8 mouse cellular contexts compared by ENCODE assay signal in the genomic region with DNA sequence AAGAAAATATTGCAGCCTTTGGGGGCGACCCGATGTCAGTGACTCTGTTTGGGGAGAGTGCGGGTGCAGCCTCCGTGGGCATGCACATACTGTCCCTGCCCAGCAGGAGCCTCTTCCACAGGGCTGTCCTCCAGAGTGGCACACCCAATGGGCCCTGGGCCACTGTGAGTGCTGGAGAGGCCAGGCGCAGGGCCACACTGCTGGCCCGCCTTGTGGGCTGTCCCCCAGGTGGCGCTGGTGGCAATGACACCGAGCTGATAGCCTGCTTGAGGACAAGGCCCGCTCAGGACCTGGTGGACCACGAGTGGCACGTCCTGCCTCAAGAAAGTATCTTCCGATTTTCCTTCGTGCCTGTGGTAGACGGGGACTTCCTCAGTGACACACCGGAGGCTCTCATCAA. TPM values are rescaled to one million over a fixed set of nuclear protein-coding genes. Genes with fewer than 3 reads are reported as not detected.
A peak's percentile ranks its signal among the peaks of the same experiment; 100 is the strongest.
DNase-seq lines count a peak whose midpoint lies in the region; ATAC-seq and TF ChIP-seq lines count a peak whose summit lies in the region.

No protein-coding gene starts in this region.

- no peaks in the 10 kb centered on the region for H3K9me3 ChIP-seq in intestine, embryonic 15.5 days
- no peaks in the 10 kb centered on the region for H3K9me3 ChIP-seq in lung, postnatal 0 days (ENCODE audit: low read length)

- H3K4me1 ChIP-seq in intestine, embryonic 15.5 days (replicated peaks): peaks cover 47% of the 10 kb centered on the region
- peaks cover 16% of the 10 kb centered on the region for H3K4me1 ChIP-seq in lung, postnatal 0 days (ENCODE audit: insufficient read depth, low read depth, low read length)

- no peak overlapping the region for H3K9ac ChIP-seq in intestine, embryonic 15.5 days
- no peak overlapping the region for H3K9ac ChIP-seq in lung, postnatal 0 days (replicated peaks; ENCODE audit: low read depth)

- H3K27ac ChIP-seq in intestine, embryonic 15.5 days: no peak overlapping the region
- no peak overlapping the region for H3K27ac ChIP-seq in lung, postnatal 0 days (ENCODE audit: low read length)

- WGBS in intestine, embryonic 15.5 days: 24% methylated on average over 15 of the region's 15 CpGs
- WGBS in lung, postnatal 0 days: 20% methylated on average over 15 of the region's 15 CpGs

- H3K27me3 ChIP-seq in intestine, embryonic 15.5 days (replicated peaks): peaks cover 33% of the 10 kb centered on the region
- peaks cover 16% of the 10 kb centered on the region for H3K27me3 ChIP-seq in lung, postnatal 0 days (replicated peaks; ENCODE audit: insufficient read depth, low read length)

- peak overlapping the region; percentile 22; the same call in 1 of the 2 replicates for H3K4me2 ChIP-seq in intestine, embryonic 15.5 days (replicated peaks)
- H3K4me2 ChIP-seq in lung, postnatal 0 days (replicated peaks; ENCODE audit: low read depth, low read length): no peak overlapping the region

- 0 out of 2 replicates have a peak, but pooled peaks have one; percentile 12 for ATAC-seq in intestine, embryonic 15.5 days
- ATAC-seq in lung, postnatal 0 days: 0 out of 2 replicates have a peak, but pooled peaks have one; percentile 7

- peak; percentile 51 for DNase-seq in right cerebral cortex, postnatal 4 days
- no peak for DNase-seq in right cerebral cortex, adult 18-20 months
- DNase-seq in c-Kit-negative CD71-positive TER-119-positive erythroid progenitor cells, embryonic 14.5 days (ENCODE audit: low read depth, low spot score): peak; percentile 82
- DNase-seq in gastrocnemius, postnatal 10 days: peak; percentile 71
- peak; percentile 57 for DNase-seq in lung, postnatal 0 days (ENCODE audit: low spot score)
- DNase-seq in skeletal muscle tissue, adult 2 months (ENCODE audit: low read depth, low spot score): peak; percentile 67
- DNase-seq in left cerebral cortex, adult 8-10 months (ENCODE audit: low spot score in 2 of 2): no peak

- H3K36me3 ChIP-seq in intestine, embryonic 15.5 days: no peaks in the 10 kb centered on the region; the same call in 1 of the 2 replicates
- H3K36me3 ChIP-seq in lung, postnatal 0 days (ENCODE audit: insufficient read depth, low read length): no peaks in the 10 kb centered on the region

- TF ChIP-seq EP300 in lung, postnatal 0 days (IDR thresholded peaks at IDR 0.05): no peak

- H3K4me3 ChIP-seq in intestine, embryonic 15.5 days (replicated peaks): no peak overlapping the region
- H3K4me3 ChIP-seq in lung, postnatal 0 days (ENCODE audit: low read depth, low read length): no peak overlapping the region

- TF ChIP-seq CTCF in lung, postnatal 0 days (IDR thresholded peaks at IDR 0.05): peak; percentile 90

RNA-seq across cellular contexts. Expression of a gene that starts 3.4 kb away (rescaled TPM):
- 10 to 100 TPM; 62.4 to 68.2 TPM for total RNA-seq in gastrocnemius, postnatal 10 days (2021)
- polyA plus RNA-seq in intestine, embryonic 15.5 days (2015; fragmentation: Nextera tagmentation; extraction: Ambion mirVana): 9.5 and 9.7 TPM in 2 replicates
- 0.92 and 1.2 TPM in 2 replicates for polyA plus RNA-seq in lung, postnatal 0 days (2015; fragmentation: Nextera tagmentation; extraction: Ambion mirVana)
- total RNA-seq in left cerebral cortex, adult 8-10 months (2022): 10 to 100 TPM; 67.5 to 73.8 (median 70.9) TPM

RNA-seq across cellular contexts. Expression of a gene that starts 3.8 kb away (rescaled TPM):
- total RNA-seq in gastrocnemius, postnatal 10 days (2021): 10 to 100 TPM; 37.2 to 43.6 TPM
- polyA plus RNA-seq in intestine, embryonic 15.5 days (2015; fragmentation: Nextera tagmentation; extraction: Ambion mirVana): 7.8 and 8.5 TPM in 2 replicates
- 4.7 and 7.2 TPM in 2 replicates for polyA plus RNA-seq in lung, postnatal 0 days (2015; fragmentation: Nextera tagmentation; extraction: Ambion mirVana)
- total RNA-seq in left cerebral cortex, adult 8-10 months (2022): 10 to 100 TPM; 14.0 to 16.8 (median 16.1) TPM

RNA-seq across cellular contexts. Expression of a gene that starts 16.8 kb away (rescaled TPM):
- 10 to 100 TPM; 58.1 to 93.2 TPM for total RNA-seq in gastrocnemius, postnatal 10 days (2021)
- 117 and 120 TPM in 2 replicates for polyA plus RNA-seq in intestine, embryonic 15.5 days (2015; fragmentation: Nextera tagmentation; extraction: Ambion mirVana)
- polyA plus RNA-seq in lung, postnatal 0 days (2015; fragmentation: Nextera tagmentation; extraction: Ambion mirVana): 30.9 and 32.7 TPM in 2 replicates
- total RNA-seq in left cerebral cortex, adult 8-10 months (2022): 100 to 1,000 TPM; 164 to 219 (median 188) TPM

RNA-seq across cellular contexts. Expression of a gene that starts 23.5 kb away (rescaled TPM):
- total RNA-seq in gastrocnemius, postnatal 10 days (2021): 10 to 100 TPM; 13.1 to 17.3 TPM
- polyA plus RNA-seq in intestine, embryonic 15.5 days (2015; fragmentation: Nextera tagmentation; extraction: Ambion mirVana): 63.9 and 64.8 TPM in 2 replicates
- 45.8 and 50.1 TPM in 2 replicates for polyA plus RNA-seq in lung, postnatal 0 days (2015; fragmentation: Nextera tagmentation; extraction: Ambion mirVana)
- 1 to 10 TPM; 3.9 to 7.6 (median 5.1) TPM for total RNA-seq in left cerebral cortex, adult 8-10 months (2022)

RNA-seq across cellular contexts. Expression of a gene that starts 42.7 kb away (rescaled TPM):
- total RNA-seq in gastrocnemius, postnatal 10 days (2021): 1 to 10 TPM; 4.2 to 7.4 TPM
- polyA plus RNA-seq in intestine, embryonic 15.5 days (2015; fragmentation: Nextera tagmentation; extraction: Ambion mirVana): 14.3 and 15.9 TPM in 2 replicates
- 8.2 TPM in 2 replicates for polyA plus RNA-seq in lung, postnatal 0 days (2015; fragmentation: Nextera tagmentation; extraction: Ambion mirVana)
- 10 to 100 TPM; 24.4 to 28.0 (median 26.5) TPM for total RNA-seq in left cerebral cortex, adult 8-10 months (2022)

Comparison
In these comparisons a context has a peak if more than half of its experiments do, and no peak if none do; other contexts are left out.
1. DNase-seq: peak in right cerebral cortex, postnatal 4 days (single experiment), c-Kit-negative CD71-positive TER-119-positive erythroid progenitor cells, embryonic 14.5 days (single experiment), gastrocnemius, postnatal 10 days (single experiment), lung, postnatal 0 days (single experiment) and skeletal muscle tissue, adult 2 months (single experiment); none in right cerebral cortex, adult 18-20 months (single experiment) and left cerebral cortex, adult 8-10 months (0 of 2).